In the genomic region with DNA sequence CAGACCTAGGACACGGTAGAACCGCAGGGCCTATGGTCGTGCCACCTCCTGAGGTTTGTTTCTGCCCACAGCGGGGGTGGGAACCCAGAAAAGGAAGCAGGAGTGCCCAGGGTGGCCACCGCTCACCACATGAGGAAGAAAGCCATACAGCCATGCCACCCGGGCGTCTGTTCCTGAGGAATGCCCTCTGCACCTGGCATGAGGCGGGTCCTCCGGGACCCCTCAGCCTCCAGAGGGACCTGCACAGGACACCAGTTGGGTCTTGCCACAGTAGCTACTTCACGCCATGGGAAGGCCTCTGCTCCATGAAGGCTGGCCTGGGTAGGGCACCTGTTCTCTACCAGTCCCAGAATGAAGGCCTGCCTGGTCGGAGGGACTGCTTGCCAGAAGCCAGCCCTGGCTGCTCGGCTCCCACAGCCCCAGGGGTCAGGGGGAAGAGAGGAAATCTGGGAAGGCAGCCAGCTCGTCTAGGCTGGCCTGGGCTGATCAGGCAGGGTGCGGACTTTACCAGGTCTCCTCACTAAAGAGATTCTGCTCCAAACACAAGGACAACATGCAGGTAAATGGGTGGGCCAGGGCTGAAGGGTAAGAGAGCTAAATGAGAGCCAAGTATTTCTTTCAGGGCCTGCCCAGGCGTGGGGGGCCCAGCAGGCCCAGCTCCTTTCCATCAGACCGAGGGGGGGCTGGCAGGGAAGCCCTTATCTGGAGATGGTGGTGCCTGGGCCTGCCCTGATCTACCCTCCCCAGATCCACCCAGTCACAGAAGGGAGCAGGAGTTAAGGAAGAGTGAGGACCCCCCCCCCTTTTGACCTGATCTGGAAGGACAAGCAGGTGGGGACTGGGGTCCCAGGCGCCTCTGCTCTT, we compare ENCODE assay signal across 8 mouse cellular contexts. TPM values are rescaled to one million over a fixed set of nuclear protein-coding genes. Genes with fewer than 3 reads are reported as not detected.
DNase-seq lines count a peak whose midpoint lies in the region; ATAC-seq and TF ChIP-seq lines count a peak whose summit lies in the region.

No protein-coding gene starts in this region.

- peaks cover 51% of the 10 kb centered on the region for H3K4me1 ChIP-seq in forebrain, embryonic 15.5 days
- peaks cover 42% of the 10 kb centered on the region for H3K4me1 ChIP-seq in hindbrain, embryonic 14.5 days (replicated peaks; ENCODE audit: control insufficient read depth, insufficient read depth, low read length)

- peak; percentile 56 for DNase-seq in adrenal gland, adult 2 months
- no peak for DNase-seq in adrenal gland, adult 8-10 months
- peak; percentile 62 for DNase-seq in c-Kit-positive CD71-positive TER-119-positive erythroid progenitor cells, embryonic 14.5 days (ENCODE audit: low spot score)
- no peak for DNase-seq in hindbrain, embryonic 14.5 days (ENCODE audit: low spot score)
- DNase-seq in liver: peak; percentile 84
- no peak for DNase-seq in right cerebral cortex, adult 2 months (ENCODE audit: low spot score in 2 of 2)

- H3K79me2 ChIP-seq in myocyte (ENCODE audit: control insufficient read depth, insufficient read depth): peaks cover 38% of the 10 kb centered on the region

- peak overlapping the region; percentile 22; the same call in 1 of the 2 replicates for H3K9ac ChIP-seq in forebrain, embryonic 15.5 days (replicated peaks)
- peak overlapping the region; percentile 39; the same call in 1 of the 2 replicates for H3K9ac ChIP-seq in hindbrain, embryonic 14.5 days

- TF ChIP-seq POLR2A in myocyte (IDR thresholded peaks at IDR 0.05; ENCODE audit: insufficient read length, low read depth): peak; percentile 9

- no peaks in the 10 kb centered on the region for H3K9me3 ChIP-seq in forebrain, embryonic 15.5 days
- H3K9me3 ChIP-seq in hindbrain, embryonic 14.5 days (ENCODE audit: control insufficient read depth, low read length): no peaks in the 10 kb centered on the region

- peak; percentile 29 for ATAC-seq in forebrain, embryonic 15.5 days (replicated peaks)
- peak; percentile 13; the same call in 1 of the 2 replicates for ATAC-seq in hindbrain, embryonic 14.5 days (ENCODE audit: low FRiP score)

- H3K4me3 ChIP-seq in forebrain, embryonic 15.5 days: no peak overlapping the region
- H3K4me3 ChIP-seq in hindbrain, embryonic 14.5 days (replicated peaks; ENCODE audit: low read length): no peak overlapping the region
- H3K4me3 ChIP-seq in myocyte: peak overlapping the region; percentile 19

- peak overlapping the region; percentile 30 for H3K4me2 ChIP-seq in forebrain, embryonic 15.5 days (replicated peaks)
- H3K4me2 ChIP-seq in hindbrain, embryonic 14.5 days (replicated peaks): peak overlapping the region; percentile 29
- peak overlapping the region; percentile 73 for H3K4me2 ChIP-seq in myocyte (ENCODE audit: low read depth)

- H3ac ChIP-seq in myocyte (ENCODE audit: control insufficient read depth, insufficient read length): no peak overlapping the region

- H3K36me3 ChIP-seq in forebrain, embryonic 15.5 days: no peaks in the 10 kb centered on the region
- H3K36me3 ChIP-seq in hindbrain, embryonic 14.5 days (replicated peaks; ENCODE audit: control insufficient read depth, insufficient read depth): no peaks in the 10 kb centered on the region
- H3K36me3 ChIP-seq in myocyte (ENCODE audit: control insufficient read depth, insufficient read depth): no peaks in the 10 kb centered on the region

- H3K27me3 ChIP-seq in forebrain, embryonic 15.5 days: no peaks in the 10 kb centered on the region
- no peaks in the 10 kb centered on the region for H3K27me3 ChIP-seq in hindbrain, embryonic 14.5 days (ENCODE audit: control insufficient read depth, insufficient read depth, low read length)
- no peaks in the 10 kb centered on the region for H3K27me3 ChIP-seq in myocyte (ENCODE audit: control insufficient read depth, insufficient read depth, insufficient read length)

- H3K27ac ChIP-seq in forebrain, embryonic 15.5 days (replicated peaks): peak overlapping the region; percentile 84
- peak overlapping the region; percentile 53 for H3K27ac ChIP-seq in hindbrain, embryonic 14.5 days

- 64% methylated on average over 17 of the region's 17 CpGs for WGBS in forebrain, embryonic 15.5 days
- 67% methylated on average over 17 of the region's 17 CpGs for WGBS in hindbrain, embryonic 14.5 days

TF ChIP-seq in myocyte, 11 proteins besides CTCF, POLR2A, EP300 and RAD21:
- TF ChIP-seq CEBPB (IDR thresholded peaks at IDR 0.05; ENCODE audit: insufficient read depth, poor library complexity, severe bottlenecking): no peak
- peak in 2 of 3 experiments; percentile 52 to 66 for TF ChIP-seq MYOD1 (IDR thresholded peaks at IDR 0.05; ENCODE audit: control insufficient read depth in 1 of 3, insufficient read length in 2 of 3, low read depth in 2 of 3)
- TF ChIP-seq REST (IDR thresholded peaks at IDR 0.05; ENCODE audit: insufficient read depth, insufficient read length): no peak
- TF ChIP-seq SRF (IDR thresholded peaks at IDR 0.05; ENCODE audit: control insufficient read depth, insufficient read length, low read depth): no peak
- no peak for TF ChIP-seq MAX (IDR thresholded peaks at IDR 0.05; ENCODE audit: low read depth)
- TF ChIP-seq USF1 (IDR thresholded peaks at IDR 0.05; ENCODE audit: low read depth): no peak
- TF ChIP-seq MYOG (IDR thresholded peaks at IDR 0.05; ENCODE audit: control insufficient read depth in 1 of 3, insufficient read depth in 1 of 3, insufficient read length in 2 of 3, low read depth in 2 of 3): peak in 2 of 3 experiments; percentile 68 to 74

RNA-seq across cellular contexts. Expression of a gene that starts 4.1 kb away (rescaled TPM):
- not detected for total RNA-seq in adrenal gland, adult 2 months (2021)
- not detected in 2 replicates for polyA plus RNA-seq in adrenal gland, adult 2 months (2012; rRNA removed)
- total RNA-seq in adrenal gland, adult 8-10 months (2022): not detected
- polyA plus RNA-seq in forebrain, embryonic 15.5 days (2015; fragmentation: Nextera tagmentation; extraction: Ambion mirVana): 0.15 and 0.32 TPM in 2 replicates
- polyA plus RNA-seq in hindbrain, embryonic 14.5 days (2014; fragmentation: Nextera tagmentation; extraction: Ambion mirVana): 0.39 TPM in 1 of 2 replicates, not detected in the other
- 4.7 TPM for polyA plus RNA-seq in myocyte (2012; fragmentation: generic; extraction: Trizol)

RNA-seq across cellular contexts. Expression of a gene that starts 17.5 kb away (rescaled TPM):
- total RNA-seq in adrenal gland, adult 2 months (2021): 1 to 10 TPM; 6.0 to 8.0 TPM
- polyA plus RNA-seq in adrenal gland, adult 2 months (2012; rRNA removed): 1.3 and 2.1 TPM in 2 replicates
- 10 to 100 TPM in 2 of 4 experiments, 1 to 10 TPM in 2; 7.7 to 13.1 (median 9.1) TPM for total RNA-seq in adrenal gland, adult 8-10 months (2022)
- polyA plus RNA-seq in forebrain, embryonic 15.5 days (2015; fragmentation: Nextera tagmentation; extraction: Ambion mirVana): 347 and 357 TPM in 2 replicates
- polyA plus RNA-seq in hindbrain, embryonic 14.5 days (2014; fragmentation: Nextera tagmentation; extraction: Ambion mirVana): 154 and 171 TPM in 2 replicates
- 0.29 TPM for polyA plus RNA-seq in myocyte (2012; fragmentation: generic; extraction: Trizol)

RNA-seq across cellular contexts. Expression of a gene that starts 22.6 kb away (rescaled TPM):
- 1 to 10 TPM; 2.1 to 3.1 TPM for total RNA-seq in adrenal gland, adult 2 months (2021)
- 0.28 and 0.49 TPM in 2 replicates for polyA plus RNA-seq in adrenal gland, adult 2 months (2012; rRNA removed)
- total RNA-seq in adrenal gland, adult 8-10 months (2022): 1 to 10 TPM; 1.0 to 4.2 (median 2.6) TPM
- polyA plus RNA-seq in forebrain, embryonic 15.5 days (2015; fragmentation: Nextera tagmentation; extraction: Ambion mirVana): 1.5 and 1.8 TPM in 2 replicates
- polyA plus RNA-seq in hindbrain, embryonic 14.5 days (2014; fragmentation: Nextera tagmentation; extraction: Ambion mirVana): 0.52 and 0.67 TPM in 2 replicates
- 0.64 TPM for polyA plus RNA-seq in myocyte (2012; fragmentation: generic; extraction: Trizol)

RNA-seq across cellular contexts. Expression of a gene that starts 26.0 kb away (rescaled TPM):
- 10 to 100 TPM; 37.8 to 57.6 TPM for total RNA-seq in adrenal gland, adult 2 months (2021)
- 108 and 122 TPM in 2 replicates for polyA plus RNA-seq in adrenal gland, adult 2 months (2012; rRNA removed)
- 10 to 100 TPM; 47.7 to 87.4 (median 66.3) TPM for total RNA-seq in adrenal gland, adult 8-10 months (2022)
- polyA plus RNA-seq in forebrain, embryonic 15.5 days (2015; fragmentation: Nextera tagmentation; extraction: Ambion mirVana): 27.6 and 28.2 TPM in 2 replicates
- polyA plus RNA-seq in hindbrain, embryonic 14.5 days (2014; fragmentation: Nextera tagmentation; extraction: Ambion mirVana): 39.0 and 42.6 TPM in 2 replicates
- 68.4 TPM for polyA plus RNA-seq in myocyte (2012; fragmentation: generic; extraction: Trizol)

Comparison
In these comparisons a context has a peak if more than half of its experiments do, and no peak if none do; other contexts are left out.
1. DNase-seq: peak in adrenal gland, adult 2 months (single experiment), c-Kit-positive CD71-positive TER-119-positive erythroid progenitor cells, embryonic 14.5 days (single experiment) and liver (single experiment); none in adrenal gland, adult 8-10 months (single experiment), hindbrain, embryonic 14.5 days (single experiment) and right cerebral cortex, adult 2 months (0 of 2).
2. RNA of a gene that starts 17.5 kb away (polyA plus RNA-seq): 347 to 357 TPM in forebrain, embryonic 15.5 days and 154 to 171 TPM in hindbrain, embryonic 14.5 days; 1.3 to 2.1 TPM in adrenal gland, adult 2 months and 0.29 TPM in myocyte (single experiment); every median in the first group is over 10 times any median in the second.
3. Peak in every context shown above with its lines, with median percentiles within 50 percentile points of each other: H3K4me2 ChIP-seq.